Mouse (Mus musculus): Measurements from ENCODE around the gene Ppy. TPM values are rescaled to one million over a fixed set of nuclear protein-coding genes. Genes with fewer than 3 reads are reported as not detected.

The Ppy gene
- polyA plus RNA-seq, 1 experiment from 2014 or later: not detected

- Histone ChIP-seq H3K9ac (ENCODE audit: low read depth, low read length) (peak overlapping the region; percentile 70), H3K4me2 (ENCODE audit: low read length) (peak overlapping the region; percentile 84), H3K4me1 (ENCODE audit: control insufficient read depth, insufficient read depth, low read depth, low read length) (peaks cover 3% of the 10 kb centered on the region), H3K9me3 (ENCODE audit: control insufficient read depth, low read length) (no peaks in the 10 kb centered on the region), H3K36me3 (ENCODE audit: control insufficient read depth, insufficient read depth, low read length) (peaks cover 15% of the 10 kb centered on the region), H3K27me3 (replicated peaks; ENCODE audit: control insufficient read depth, insufficient read depth, low read length) (peaks cover 2% of the 10 kb centered on the region; the same call in 1 of the 2 replicates), H3K27ac (ENCODE audit: low read depth, low read length) (peak overlapping the region; percentile 25; the same call in 1 of the 2 replicates), H3K4me3 (ENCODE audit: low read length) (peak overlapping the region; percentile 42)
- ATAC-seq: peak; percentile 73
- whole genome bisulfite sequencing: 5% methylated on average over 23 of the region's 23 CpGs
These were observed 39.7 kb downstream of the Ppy start for GRCm38 (mm10) chr11:102061236-102061940.

- Histone ChIP-seq H3K4me2 (ENCODE audit: low read length) (no peak overlapping the region), H3K27ac (ENCODE audit: low read depth, low read length) (no peak overlapping the region), H3K9me3 (ENCODE audit: control insufficient read depth, low read length) (no peaks in the 10 kb centered on the region), H3K9ac (ENCODE audit: low read depth, low read length) (no peak overlapping the region), H3K4me3 (ENCODE audit: low read length) (no peak overlapping the region), H3K27me3 (replicated peaks; ENCODE audit: control insufficient read depth, insufficient read depth, low read length) (no peaks in the 10 kb centered on the region; the same call in 1 of the 2 replicates), H3K36me3 (ENCODE audit: control insufficient read depth, insufficient read depth, low read length) (peaks cover 5% of the 10 kb centered on the region; the same call in 1 of the 2 replicates), H3K4me1 (ENCODE audit: control insufficient read depth, insufficient read depth, low read depth, low read length) (no peaks in the 10 kb centered on the region)
- 24% methylated on average over 9 of the region's 9 CpGs for WGBS
- no peak for ATAC-seq
These were observed 47.3 kb downstream of the Ppy start for GRCm38 (mm10) chr11:102053847-102054246.

GRCm38 (mm10) chr11:102053183-102053582 lies 47.9 kb downstream of the Ppy start:
- 0 out of 2 replicates have a peak, but pooled peaks cover 2% of the 10 kb centered on the region for H3K36me3 ChIP-seq (ENCODE audit: control insufficient read depth, insufficient read depth, low read length)
- no peak overlapping the region for H3K27ac ChIP-seq (ENCODE audit: low read depth, low read length)
- no peaks in the 10 kb centered on the region; the same call in 1 of the 2 replicates for H3K27me3 ChIP-seq (replicated peaks; ENCODE audit: control insufficient read depth, insufficient read depth, low read length)
- ATAC-seq: no peak
- H3K4me3 ChIP-seq (ENCODE audit: low read length): no peak overlapping the region
- 83% methylated on average over 7 of the region's 7 CpGs for WGBS
- no peaks in the 10 kb centered on the region for H3K9me3 ChIP-seq (ENCODE audit: control insufficient read depth, low read length)
- no peaks in the 10 kb centered on the region for H3K4me1 ChIP-seq (ENCODE audit: control insufficient read depth, insufficient read depth, low read depth, low read length)
- H3K4me2 ChIP-seq (ENCODE audit: low read length): no peak overlapping the region
- H3K9ac ChIP-seq (ENCODE audit: low read depth, low read length): no peak overlapping the region

GRCm38 (mm10) chr11:102052697-102053096 lies 48.4 kb downstream of the Ppy start:
- no peak for ATAC-seq
- H3K4me2 ChIP-seq (ENCODE audit: low read length): no peak overlapping the region
- WGBS: 76% methylated on average over 12 of the region's 12 CpGs
- no peak overlapping the region for H3K27ac ChIP-seq (ENCODE audit: low read depth, low read length)
- 0 out of 2 replicates have a peak, but pooled peaks cover under 1% of the 10 kb centered on the region for H3K36me3 ChIP-seq (ENCODE audit: control insufficient read depth, insufficient read depth, low read length)
- no peak overlapping the region for H3K9ac ChIP-seq (ENCODE audit: low read depth, low read length)
- no peaks in the 10 kb centered on the region for H3K4me1 ChIP-seq (ENCODE audit: control insufficient read depth, insufficient read depth, low read depth, low read length)
- no peak overlapping the region for H3K4me3 ChIP-seq (ENCODE audit: low read length)
- no peaks in the 10 kb centered on the region for H3K9me3 ChIP-seq (ENCODE audit: control insufficient read depth, low read length)
- no peaks in the 10 kb centered on the region; the same call in 1 of the 2 replicates for H3K27me3 ChIP-seq (replicated peaks; ENCODE audit: control insufficient read depth, insufficient read depth, low read length)

- Histone ChIP-seq H3K4me2 (ENCODE audit: low read length) (no peak overlapping the region), H3K9ac (ENCODE audit: low read depth, low read length) (no peak overlapping the region), H3K36me3 (ENCODE audit: control insufficient read depth, insufficient read depth, low read length) (no peaks in the 10 kb centered on the region), H3K4me1 (ENCODE audit: control insufficient read depth, insufficient read depth, low read depth, low read length) (no peaks in the 10 kb centered on the region), H3K4me3 (ENCODE audit: low read length) (no peak overlapping the region), H3K9me3 (ENCODE audit: control insufficient read depth, low read length) (no peaks in the 10 kb centered on the region), H3K27me3 (replicated peaks; ENCODE audit: control insufficient read depth, insufficient read depth, low read length) (no peaks in the 10 kb centered on the region; the same call in 1 of the 2 replicates), H3K27ac (ENCODE audit: low read depth, low read length) (no peak overlapping the region)
- ATAC-seq: no peak
- 54% methylated on average over 4 of the region's 4 CpGs for WGBS
These were observed 49.2 kb downstream of the Ppy start for GRCm38 (mm10) chr11:102051954-102052353.

GRCm38 (mm10) chr11:102051541-102051940 lies 49.6 kb downstream of the Ppy start:
- Histone ChIP-seq H3K4me2 (ENCODE audit: low read length) (no peak overlapping the region), H3K36me3 (ENCODE audit: control insufficient read depth, insufficient read depth, low read length) (no peaks in the 10 kb centered on the region), H3K4me3 (ENCODE audit: low read length) (no peak overlapping the region), H3K4me1 (ENCODE audit: control insufficient read depth, insufficient read depth, low read depth, low read length) (no peaks in the 10 kb centered on the region), H3K9ac (ENCODE audit: low read depth, low read length) (no peak overlapping the region), H3K27ac (ENCODE audit: low read depth, low read length) (no peak overlapping the region), H3K27me3 (replicated peaks; ENCODE audit: control insufficient read depth, insufficient read depth, low read length) (no peaks in the 10 kb centered on the region; the same call in 1 of the 2 replicates), H3K9me3 (ENCODE audit: control insufficient read depth, low read length) (no peaks in the 10 kb centered on the region)
- WGBS: 71% methylated on average over 4 of the region's 4 CpGs
- no peak for ATAC-seq

Other genes with a start within 250 kb of the Ppy start
- 0.96 and 0.99 TPM in 2 replicates for gene Meox1, start 206.9 kb downstream of the Ppy start, polyA plus RNA-seq (2015; fragmentation: Nextera tagmentation; extraction: Ambion mirVana)
- 0.10 and 0.12 TPM in 2 replicates for gene Sost, start 134.3 kb downstream of the Ppy start, polyA plus RNA-seq (2015; fragmentation: Nextera tagmentation; extraction: Ambion mirVana)
- not detected in 2 replicates for gene Cfap97d1, start 117.0 kb downstream of the Ppy start, polyA plus RNA-seq (2015; fragmentation: Nextera tagmentation; extraction: Ambion mirVana)
- gene Dusp3, start 114.3 kb downstream of the Ppy start, polyA plus RNA-seq (2015; fragmentation: Nextera tagmentation; extraction: Ambion mirVana): 32.1 and 33.4 TPM in 2 replicates
- 59.3 and 62.7 TPM in 2 replicates for gene Mpp3, start 72.9 kb downstream of the Ppy start, polyA plus RNA-seq (2015; fragmentation: Nextera tagmentation; extraction: Ambion mirVana)
- 0.40 and 0.54 TPM in 2 replicates for gene Cd300lg, start 59.8 kb downstream of the Ppy start, polyA plus RNA-seq (2015; fragmentation: Nextera tagmentation; extraction: Ambion mirVana)
- gene Mpp2, start 12.8 kb downstream of the Ppy start, polyA plus RNA-seq (2015; fragmentation: Nextera tagmentation; extraction: Ambion mirVana): 37.6 and 41.1 TPM in 2 replicates
- 3.4 and 3.7 TPM in 2 replicates for gene Pyy, start 6.5 kb upstream of the Ppy start, polyA plus RNA-seq (2015; fragmentation: Nextera tagmentation; extraction: Ambion mirVana)
- gene Nags, start 44.2 kb upstream of the Ppy start, polyA plus RNA-seq (2015; fragmentation: Nextera tagmentation; extraction: Ambion mirVana): 0.09 TPM in 1 of 2 replicates, not detected in the other
- 42.2 and 47.7 TPM in 2 replicates for gene Tmem101, start 55.1 kb upstream of the Ppy start, polyA plus RNA-seq (2015; fragmentation: Nextera tagmentation; extraction: Ambion mirVana)
- gene Lsm12, start 84.0 kb upstream of the Ppy start, polyA plus RNA-seq (2015; fragmentation: Nextera tagmentation; extraction: Ambion mirVana): 99.0 and 116 TPM in 2 replicates
- gene G6pc3, start 88.3 kb upstream of the Ppy start, polyA plus RNA-seq (2015; fragmentation: Nextera tagmentation; extraction: Ambion mirVana): 44.3 and 45.9 TPM in 2 replicates
- 75.8 and 83.0 TPM in 2 replicates for gene Hdac5, start 128.8 kb upstream of the Ppy start, polyA plus RNA-seq (2015; fragmentation: Nextera tagmentation; extraction: Ambion mirVana)
- gene BC030867, start 147.6 kb upstream of the Ppy start, polyA plus RNA-seq (2015; fragmentation: Nextera tagmentation; extraction: Ambion mirVana): 2.9 and 3.6 TPM in 2 replicates
- gene Asb16, start 167.4 kb upstream of the Ppy start, polyA plus RNA-seq (2015; fragmentation: Nextera tagmentation; extraction: Ambion mirVana): 0.09 and 0.11 TPM in 2 replicates
- gene Tmub2, start 183.6 kb upstream of the Ppy start, polyA plus RNA-seq (2015; fragmentation: Nextera tagmentation; extraction: Ambion mirVana): 81.6 and 85.0 TPM in 2 replicates
- 26.6 and 29.2 TPM in 2 replicates for gene Atxn7l3, start 195.3 kb upstream of the Ppy start, polyA plus RNA-seq (2015; fragmentation: Nextera tagmentation; extraction: Ambion mirVana)
- gene Ubtf, start 218.4 kb upstream of the Ppy start, polyA plus RNA-seq (2015; fragmentation: Nextera tagmentation; extraction: Ambion mirVana): 70.4 and 76.8 TPM in 2 replicates

Data from hindbrain, embryonic 16.5 days (tissue).